Mouse (Mus musculus) midbrain, embryonic 12.5 days (tissue): ENCODE measurements around the gene Pdzd2. TPM values are rescaled to one million over a fixed set of nuclear protein-coding genes. Genes with fewer than 3 reads are reported as not detected.

ENCODE experiments used
- ATAC-seq: fragments of 200-750 bp; cut with Nextera tagmentation; 2 replicates; pipeline ENCODE4 v1.8.0; 2017; ENCODE audit warnings: low read depth, moderate TSS enrichment, moderate library complexity; ENCODE audit not compliant: low FRiP score
- H3K27ac ChIP-seq: fragments of 300-500 bp; sonication (generic); replicated peaks from 2 replicates; pipeline ENCODE4 v1.5.1; 2016; ENCODE audit warnings: mild to moderate bottlenecking
- H3K27me3 ChIP-seq: fragments of 300-500 bp; sonication (generic); 2 replicates; pipeline ENCODE4 v1.6.1; 2016; ENCODE audit warnings: mild to moderate bottlenecking
- H3K36me3 ChIP-seq: fragments of 300-500 bp; sonication (generic); 2 replicates; pipeline ENCODE4 v1.6.1; 2016
- H3K4me1 ChIP-seq: fragments of 300-500 bp; sonication (generic); 2 replicates; pipeline ENCODE4 v1.6.1; 2016
- H3K4me2 ChIP-seq: fragments of 300-500 bp; sonication (generic); replicated peaks from 2 replicates; pipeline ENCODE4 v1.6.1; 2016; ENCODE audit warnings: mild to moderate bottlenecking, moderate library complexity
- H3K4me3 ChIP-seq: fragments of 300-500 bp; sonication (generic); 2 replicates; pipeline ENCODE4 v1.5.1; 2016; ENCODE audit warnings: mild to moderate bottlenecking
- H3K9ac ChIP-seq: fragments of 300-500 bp; sonication (generic); replicated peaks from 2 replicates; pipeline ENCODE4 v1.6.1; 2016; ENCODE audit warnings: mild to moderate bottlenecking, moderate library complexity
- H3K9me3 ChIP-seq: fragments of 300-500 bp; sonication (generic); 2 replicates; pipeline ENCODE4 v1.6.1; 2016; ENCODE audit warnings: mild to moderate bottlenecking
- WGBS: fragments of 180-500 bp; shearing (Covaris S2); methylation state at CpG from one replicate; pipeline ENCODE4 v1.1.7; 2016; 5-methylcytosine and 5-hydroxymethylcytosine counted together
- polyA plus RNA-seq: library from polyadenylated mRNA; unstranded; fragments of >200 nt; fragmentation: Nextera tagmentation; extraction: Ambion mirVana; gene quantifications from 2 replicates; pipeline ENCODE4 v1.2.1, GENCODE M21; 2016

The Pdzd2 gene
- polyA plus RNA-seq, 1 experiment from 2014 or later, result 9.5 TPM

DNA sequence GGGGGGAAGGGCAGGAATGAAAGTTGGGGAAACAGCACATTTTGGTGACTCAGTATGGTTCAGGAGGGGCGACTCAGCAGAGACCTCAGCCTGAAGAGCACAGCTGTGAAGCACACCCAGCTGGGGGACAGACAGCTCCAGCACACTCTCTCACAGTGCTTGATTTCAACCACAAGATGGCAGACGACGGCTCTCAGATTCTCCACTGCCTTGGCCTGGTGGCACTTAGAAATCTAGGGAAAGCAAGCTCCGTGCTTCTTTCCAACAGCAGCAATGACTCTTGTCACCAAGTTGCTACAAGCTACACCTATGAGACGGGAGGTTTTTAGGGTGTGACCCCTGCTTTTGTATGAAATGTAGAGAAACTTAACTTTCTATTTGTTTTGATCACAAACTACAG lies 153.6 kb downstream of the Pdzd2 start:
- peak; percentile 91 for ATAC-seq
- no peak overlapping the region for H3K27ac ChIP-seq
- H3K36me3 ChIP-seq, result no peaks in the 10 kb centered on the region
- no peaks in the 10 kb centered on the region for H3K9me3 ChIP-seq
- H3K9ac ChIP-seq, result no peak overlapping the region
- WGBS, result 4% methylated on average over 5 of the region's 5 CpGs
- H3K4me3 ChIP-seq, result no peak overlapping the region
- H3K4me1 ChIP-seq, result no peaks in the 10 kb centered on the region
- no peaks in the 10 kb centered on the region for H3K27me3 ChIP-seq
- H3K4me2 ChIP-seq, result no peak overlapping the region

DNA sequence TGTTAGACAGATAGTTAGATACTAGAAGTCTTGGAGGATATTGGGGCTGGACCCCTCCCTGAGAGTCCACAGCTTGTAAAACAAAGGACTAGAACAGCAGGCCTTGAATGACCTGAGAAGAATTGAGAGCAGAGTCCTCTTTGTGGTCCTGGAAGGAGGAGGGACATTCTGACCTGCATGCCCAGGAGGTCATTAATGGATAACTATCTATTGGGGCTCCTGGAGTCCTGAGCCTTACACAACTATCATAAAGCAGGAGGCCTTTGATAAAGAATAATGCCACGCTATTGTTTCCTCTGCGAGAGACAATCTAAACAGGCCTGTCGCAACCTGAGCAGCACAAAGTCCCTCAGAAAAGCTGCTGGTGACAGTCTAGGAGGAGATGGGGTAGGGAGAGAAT lies 156.7 kb downstream of the Pdzd2 start:
- Histone ChIP-seq H3K27me3 (no peaks in the 10 kb centered on the region), H3K4me2 (no peak overlapping the region), H3K4me1 (no peaks in the 10 kb centered on the region), H3K9ac (no peak overlapping the region), H3K36me3 (no peaks in the 10 kb centered on the region), H3K4me3 (no peak overlapping the region), H3K27ac (no peak overlapping the region), H3K9me3 (no peaks in the 10 kb centered on the region)
- no peak for ATAC-seq
- 80% methylated on average over 3 of the region's 3 CpGs for WGBS

DNA sequence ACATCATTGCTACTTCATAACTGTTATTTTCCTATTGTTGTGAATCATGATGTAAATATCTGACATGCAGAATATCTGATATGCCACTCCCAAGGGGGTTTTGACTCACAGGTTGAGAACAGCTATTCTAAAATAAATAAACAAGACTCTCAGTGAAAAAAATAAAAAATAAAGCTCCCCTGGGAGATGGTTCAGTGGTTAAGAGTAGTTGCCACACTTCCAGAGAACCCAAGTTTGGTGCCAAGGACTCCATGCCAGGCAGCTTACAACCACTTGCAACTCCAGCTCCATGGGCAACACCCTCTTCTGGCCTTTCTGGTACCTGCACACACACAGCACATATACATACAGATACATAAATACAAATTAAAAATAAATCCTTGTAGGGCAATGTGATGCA lies 157.3 kb downstream of the Pdzd2 start:
- no peak overlapping the region for H3K9ac ChIP-seq
- no peaks in the 10 kb centered on the region for H3K27me3 ChIP-seq
- H3K27ac ChIP-seq, result no peak overlapping the region

DNA sequence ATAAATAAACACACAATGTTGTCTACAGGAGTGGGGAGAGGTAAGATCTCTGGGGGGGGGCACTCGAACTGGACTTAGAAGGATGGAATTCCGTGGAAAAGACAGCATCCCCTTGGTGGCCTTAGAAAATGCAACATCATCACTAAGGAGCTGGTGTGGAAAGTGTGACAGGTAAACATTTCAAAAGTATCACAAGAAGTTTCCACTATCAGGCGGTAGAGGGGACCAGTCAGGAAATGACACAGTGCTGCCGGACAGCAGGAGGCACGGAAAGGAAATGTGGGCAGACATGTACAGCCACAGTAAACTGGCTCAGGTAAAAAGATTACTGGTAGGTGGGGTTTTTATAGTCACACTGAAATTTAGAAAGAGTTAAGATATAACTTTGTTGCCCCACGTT lies 160.5 kb downstream of the Pdzd2 start:
- Histone ChIP-seq H3K4me2 (no peak overlapping the region), H3K36me3 (no peaks in the 10 kb centered on the region), H3K4me3 (no peak overlapping the region), H3K4me1 (0 out of 2 replicates have a peak, but pooled peaks cover 5% of the 10 kb centered on the region), H3K27me3 (no peaks in the 10 kb centered on the region), H3K27ac (no peak overlapping the region), H3K9ac (no peak overlapping the region), H3K9me3 (no peaks in the 10 kb centered on the region)
- ATAC-seq, result no peak
- 90% methylated on average over 6 of the region's 6 CpGs for WGBS

More for the DNA sequence above, 157.3 kb downstream of the Pdzd2 start:
- Histone ChIP-seq H3K36me3 (no peaks in the 10 kb centered on the region), H3K4me2 (no peak overlapping the region), H3K4me3 (no peak overlapping the region), H3K4me1 (0 out of 2 replicates have a peak, but pooled peaks cover 2% of the 10 kb centered on the region), H3K9me3 (no peaks in the 10 kb centered on the region)
- ATAC-seq, result no peak

- H3K4me2 ChIP-seq, result no peak overlapping the region
- H3K36me3 ChIP-seq, result no peaks in the 10 kb centered on the region
- ATAC-seq, result peak; percentile 42
- no peak overlapping the region for H3K4me3 ChIP-seq
- H3K4me1 ChIP-seq, result 0 out of 2 replicates have a peak, but pooled peaks cover 5% of the 10 kb centered on the region
- H3K27me3 ChIP-seq, result no peaks in the 10 kb centered on the region
- no peak overlapping the region for H3K9ac ChIP-seq
- no peaks in the 10 kb centered on the region for H3K9me3 ChIP-seq
- WGBS, result 44% methylated on average over 5 of the region's 5 CpGs
- no peak overlapping the region for H3K27ac ChIP-seq
Observed at GRCm38 (mm10) chr15:12578276-12578675, 161.4 kb downstream of the Pdzd2 start.

DNA sequence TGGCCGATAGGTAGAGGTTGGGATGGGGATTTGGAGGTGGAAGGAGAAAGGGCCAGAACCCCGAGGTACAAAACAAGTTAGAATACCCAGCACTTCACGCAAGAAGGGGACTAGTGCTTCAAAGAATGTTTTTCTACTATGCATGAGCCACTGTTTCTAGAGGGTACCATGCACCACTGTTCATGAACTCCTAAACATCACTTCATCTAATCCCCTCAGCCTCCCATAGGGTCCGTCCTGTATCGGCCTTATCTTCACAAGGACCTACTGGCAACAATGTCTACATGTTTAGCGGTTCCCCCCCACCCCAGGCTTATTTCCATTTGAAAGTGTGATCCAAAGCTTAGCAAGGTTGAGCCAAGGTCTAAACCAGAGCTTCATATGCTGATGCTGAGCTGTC lies 162.0 kb downstream of the Pdzd2 start:
- Histone ChIP-seq H3K4me3 (no peak overlapping the region), H3K27me3 (no peaks in the 10 kb centered on the region), H3K9me3 (no peaks in the 10 kb centered on the region), H3K9ac (no peak overlapping the region), H3K36me3 (no peaks in the 10 kb centered on the region), H3K4me2 (0 out of 2 replicates have a peak overlapping the region, but pooled peaks have one; percentile 32), H3K27ac (no peak overlapping the region), H3K4me1 (0 out of 2 replicates have a peak, but pooled peaks cover 5% of the 10 kb centered on the region)
- 52% methylated on average over 6 of the region's 6 CpGs for WGBS
- ATAC-seq, result peak; percentile 23

- H3K27ac ChIP-seq, result no peak overlapping the region
- H3K4me3 ChIP-seq, result no peak overlapping the region
- peak overlapping the region; percentile 32 for H3K4me2 ChIP-seq
- H3K9me3 ChIP-seq, result no peaks in the 10 kb centered on the region
- no peaks in the 10 kb centered on the region for H3K36me3 ChIP-seq
- 0 out of 2 replicates have a peak, but pooled peaks cover 5% of the 10 kb centered on the region for H3K4me1 ChIP-seq
- 0 out of 2 replicates have a peak overlapping the region, but pooled peaks have one; percentile 8 for H3K9ac ChIP-seq
- 17% methylated on average over 11 of the region's 11 CpGs for WGBS
- H3K27me3 ChIP-seq, result no peaks in the 10 kb centered on the region
- peak; percentile 69 for ATAC-seq
Observed at GRCm38 (mm10) chr15:12577054-12577696, 162.5 kb downstream of the Pdzd2 start.

GRCm38 (mm10) chr15:12573621-12574020 lies 166.1 kb downstream of the Pdzd2 start:
- Histone ChIP-seq H3K9ac (no peak overlapping the region), H3K36me3 (no peaks in the 10 kb centered on the region), H3K27me3 (no peaks in the 10 kb centered on the region), H3K4me3 (no peak overlapping the region), H3K9me3 (no peaks in the 10 kb centered on the region), H3K27ac (no peak overlapping the region), H3K4me2 (no peak overlapping the region), H3K4me1 (0 out of 2 replicates have a peak, but pooled peaks cover 5% of the 10 kb centered on the region)
- 92% methylated on average over 3 of the region's 3 CpGs for WGBS
- no peak for ATAC-seq

GRCm38 (mm10) chr15:12571168-12571567 lies 168.6 kb downstream of the Pdzd2 start:
- H3K27me3 ChIP-seq, result no peaks in the 10 kb centered on the region
- no peaks in the 10 kb centered on the region for H3K4me1 ChIP-seq
- H3K4me3 ChIP-seq, result no peak overlapping the region
- no peak overlapping the region for H3K27ac ChIP-seq
- 66% methylated on average over 4 of the region's 4 CpGs for WGBS
- no peak for ATAC-seq
- H3K4me2 ChIP-seq, result no peak overlapping the region
- H3K36me3 ChIP-seq, result no peaks in the 10 kb centered on the region
- H3K9ac ChIP-seq, result no peak overlapping the region
- no peaks in the 10 kb centered on the region for H3K9me3 ChIP-seq

GRCm38 (mm10) chr15:12566637-12567440 lies 172.9 kb downstream of the Pdzd2 start:
- Histone ChIP-seq H3K4me1 (no peaks in the 10 kb centered on the region), H3K9ac (no peak overlapping the region), H3K36me3 (no peaks in the 10 kb centered on the region), H3K9me3 (no peaks in the 10 kb centered on the region), H3K27ac (no peak overlapping the region), H3K4me2 (no peak overlapping the region), H3K4me3 (no peak overlapping the region), H3K27me3 (no peaks in the 10 kb centered on the region)
- WGBS, result 89% methylated on average over 11 of the region's 11 CpGs
- no peak for ATAC-seq

DNA sequence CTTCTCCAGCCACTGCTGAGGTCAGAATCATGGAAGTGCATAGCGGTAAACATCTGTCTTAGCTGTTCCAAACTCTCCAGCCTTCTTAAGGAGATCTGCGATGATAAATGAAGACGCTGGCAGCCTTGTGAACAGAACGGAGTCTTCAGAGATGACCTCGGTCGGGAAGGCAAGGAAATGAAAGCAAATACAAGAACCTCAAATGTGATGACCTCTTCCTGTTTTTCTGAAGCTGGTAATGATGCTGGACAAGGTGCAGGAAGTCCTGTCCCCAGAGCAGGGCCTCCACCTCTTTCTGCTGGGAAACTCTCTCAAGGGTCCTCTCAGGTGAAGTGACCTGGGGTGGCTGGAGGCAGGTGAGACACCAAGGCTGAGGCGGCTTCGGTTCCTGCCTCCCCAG lies 174.4 kb downstream of the Pdzd2 start:
- no peak overlapping the region for H3K4me2 ChIP-seq
- ATAC-seq, result no peak
- no peaks in the 10 kb centered on the region for H3K36me3 ChIP-seq
- no peak overlapping the region for H3K4me3 ChIP-seq
- no peaks in the 10 kb centered on the region for H3K9me3 ChIP-seq
- no peak overlapping the region for H3K9ac ChIP-seq
- no peaks in the 10 kb centered on the region for H3K4me1 ChIP-seq
- H3K27ac ChIP-seq, result no peak overlapping the region
- WGBS, result 90% methylated on average over 8 of the region's 8 CpGs
- H3K27me3 ChIP-seq, result no peaks in the 10 kb centered on the region

- no peak overlapping the region for H3K4me2 ChIP-seq
- no peak overlapping the region for H3K9ac ChIP-seq
- H3K27ac ChIP-seq, result no peak overlapping the region
- H3K27me3 ChIP-seq, result no peaks in the 10 kb centered on the region
- no peaks in the 10 kb centered on the region for H3K36me3 ChIP-seq
- no peaks in the 10 kb centered on the region for H3K4me1 ChIP-seq
- no peaks in the 10 kb centered on the region for H3K9me3 ChIP-seq
- 79% methylated on average over 8 of the region's 8 CpGs for WGBS
- no peak overlapping the region for H3K4me3 ChIP-seq
- ATAC-seq, result no peak
Observed at GRCm38 (mm10) chr15:12560505-12560904, 179.2 kb downstream of the Pdzd2 start.
